Mouse (Mus musculus) left cerebral cortex, adult 18-20 months (tissue): ENCODE data around the gene Gm26620. TPM values are rescaled to one million over a fixed set of nuclear protein-coding genes. Genes with fewer than 3 reads are reported as not detected.

Source experiments
- DNase-seq, 2 experiments: peaks; one replicate each; pipeline ENCODE4 v3.0.0; 2021 to 2022; ENCODE audit warnings: low spot score in 2 of 2, mixed read lengths in 1 of 2
- long read RNA-seq, 2 experiments: library from polyadenylated mRNA; stranded (forward); transcript quantifications; one replicate each; pipeline ENCODE4 v2.0.0; 2021
- total RNA-seq, 2 experiments: library from RNA; stranded (reverse); gene quantifications; 2 replicates each; pipeline ENCODE4 v1.2.3; 2021

Gm26620 gene
- under 1 TPM; 0.45 to 0.79 TPM for total RNA-seq
- long read RNA-seq, experiment 1: 0 reads
- long read RNA-seq, experiment 2, partial matches to known transcripts: 0 of 1 reads
- long read RNA-seq, experiment 2, other reads (novel, unspliced or antisense): 1 of 1 reads

DNA sequence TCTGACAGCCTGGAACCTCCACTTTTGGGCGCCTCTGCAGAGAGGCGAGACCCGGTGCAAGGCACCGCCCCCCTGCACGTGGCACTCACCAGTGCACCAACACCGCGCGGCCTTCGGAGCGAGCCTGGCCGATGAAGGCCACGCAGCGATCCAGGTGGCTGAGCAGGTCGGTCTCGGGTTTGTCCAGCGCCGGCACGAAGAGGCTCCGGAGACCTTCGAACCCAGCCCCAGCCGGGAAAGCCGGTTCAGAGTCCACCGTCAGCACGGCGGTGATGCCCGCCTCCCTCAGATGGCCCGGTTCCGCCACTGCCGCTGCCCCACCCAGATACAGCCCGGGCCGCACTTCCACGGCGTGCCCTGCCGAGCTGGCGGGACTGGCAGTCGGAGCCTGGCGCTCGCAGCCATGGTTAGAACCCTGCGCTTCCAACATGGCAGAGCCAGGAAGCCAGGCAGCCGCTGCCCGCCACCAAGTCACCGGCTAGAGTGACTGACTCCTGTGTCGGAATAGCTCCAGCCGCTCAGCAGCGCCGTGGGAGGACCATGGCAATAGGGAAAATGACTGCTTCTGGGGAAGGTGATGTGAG is at the start of gene Gm26620, which contains the start of gene Dusp12:
Gene Gm26620, plus strand, starts transcription at position 88 of the 584 bp plus-strand sequence.
Gene Dusp12, minus strand, starts transcription at position 563 of the 584 bp plus-strand sequence.
- peak; percentile 80 to 91 for DNase-seq

DNA sequence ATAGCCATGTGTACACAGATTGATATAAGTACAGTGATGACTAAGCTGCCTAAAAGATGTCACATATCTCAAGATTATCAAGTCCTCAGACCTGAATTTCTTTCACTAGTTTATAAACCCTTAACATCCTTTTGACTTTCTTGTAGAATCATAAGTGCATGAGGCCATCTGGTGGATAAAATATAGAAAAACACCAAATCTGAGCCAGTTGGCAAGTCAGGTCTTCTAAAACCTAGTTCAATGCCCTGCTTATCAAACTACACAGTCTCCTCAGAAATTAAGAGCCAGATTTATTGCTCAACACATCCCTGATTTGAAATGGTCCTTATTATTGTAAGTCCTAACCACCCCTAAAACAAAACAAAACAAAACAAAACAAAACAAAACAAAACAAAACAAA is 45.2 kb upstream of the Gm26620 start:
- no peak for DNase-seq

DNA sequence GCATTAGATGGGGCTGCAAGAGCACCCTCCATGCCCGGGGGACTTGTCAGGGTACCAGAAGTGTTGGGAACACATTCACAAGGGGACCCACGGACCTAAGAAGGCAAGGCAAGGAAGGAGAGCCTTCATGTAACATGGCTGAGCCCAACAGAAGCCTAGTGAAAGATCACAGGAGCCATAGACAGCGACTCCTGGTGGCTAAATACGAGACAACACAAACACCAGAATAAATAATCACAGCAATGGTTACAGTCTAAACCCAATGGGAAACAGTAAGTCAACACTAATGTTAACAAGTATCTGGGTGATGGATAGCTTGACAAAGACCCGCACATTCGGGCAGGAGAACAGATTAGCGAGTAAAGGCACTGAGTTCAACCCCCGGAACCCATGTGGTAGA is 40.5 kb upstream of the Gm26620 start:
- DNase-seq: no peak

DNA sequence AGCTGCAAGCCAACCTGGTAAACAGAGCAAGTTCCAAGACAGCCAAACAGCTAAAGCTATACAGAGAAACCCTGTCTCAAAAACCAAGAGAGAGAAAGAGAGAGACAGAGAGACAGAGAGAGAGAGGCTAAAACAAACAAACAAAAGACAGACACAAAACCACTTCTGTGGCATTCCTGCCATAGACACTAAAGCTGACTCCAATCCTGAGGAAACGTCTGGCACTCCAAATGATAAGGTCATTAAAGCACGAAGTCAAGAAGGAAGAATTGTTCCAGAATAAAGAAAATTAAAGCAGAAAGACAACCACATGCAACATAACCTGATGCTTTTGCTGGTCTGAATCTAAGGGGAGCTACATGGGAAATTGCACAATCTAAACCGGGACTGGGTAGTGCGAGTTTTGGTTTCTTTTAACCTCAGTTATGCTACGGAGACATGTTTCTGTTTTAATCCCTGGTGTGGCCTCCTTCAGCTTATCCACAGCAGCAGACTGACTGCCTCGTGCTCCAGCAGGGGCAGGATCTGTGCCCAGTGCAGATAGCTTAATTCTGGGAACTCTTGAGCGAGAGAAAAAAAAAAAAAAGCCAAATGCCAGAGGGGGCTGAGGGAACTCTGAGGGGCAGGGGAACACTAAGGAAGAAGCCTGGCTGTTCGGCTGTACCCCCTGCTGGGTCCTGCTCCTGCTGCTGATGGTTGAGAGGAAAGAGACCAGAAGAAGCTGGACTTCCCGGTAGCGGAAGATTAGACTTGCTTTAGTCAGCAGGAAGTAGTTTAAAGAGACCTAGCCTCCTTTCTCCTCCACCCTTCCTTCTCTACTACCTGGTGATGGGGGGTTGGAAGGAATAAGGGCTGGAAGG is 39.2 kb upstream of the Gm26620 start:
- DNase-seq: no peak

DNA sequence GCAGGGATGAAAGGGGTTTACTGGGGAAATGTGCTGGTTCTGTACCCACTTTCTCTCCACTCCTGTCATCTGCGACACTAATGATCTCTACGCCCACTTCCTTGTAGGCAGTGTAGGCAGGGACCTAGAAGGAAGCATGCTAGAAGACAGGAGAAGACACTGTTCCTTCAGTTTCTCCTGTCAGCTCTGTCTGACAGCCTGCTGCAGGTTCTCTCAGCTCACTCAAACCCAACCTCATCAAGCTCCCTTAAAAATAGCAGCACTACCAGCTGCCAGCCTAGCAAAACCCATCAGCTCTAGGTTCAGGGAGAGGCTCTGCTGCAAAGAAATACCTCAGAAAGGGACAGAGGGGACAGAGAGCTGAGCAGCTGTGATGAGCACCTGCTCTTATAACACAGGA is 34.9 kb upstream of the Gm26620 start:
- DNase-seq: no peak

DNA sequence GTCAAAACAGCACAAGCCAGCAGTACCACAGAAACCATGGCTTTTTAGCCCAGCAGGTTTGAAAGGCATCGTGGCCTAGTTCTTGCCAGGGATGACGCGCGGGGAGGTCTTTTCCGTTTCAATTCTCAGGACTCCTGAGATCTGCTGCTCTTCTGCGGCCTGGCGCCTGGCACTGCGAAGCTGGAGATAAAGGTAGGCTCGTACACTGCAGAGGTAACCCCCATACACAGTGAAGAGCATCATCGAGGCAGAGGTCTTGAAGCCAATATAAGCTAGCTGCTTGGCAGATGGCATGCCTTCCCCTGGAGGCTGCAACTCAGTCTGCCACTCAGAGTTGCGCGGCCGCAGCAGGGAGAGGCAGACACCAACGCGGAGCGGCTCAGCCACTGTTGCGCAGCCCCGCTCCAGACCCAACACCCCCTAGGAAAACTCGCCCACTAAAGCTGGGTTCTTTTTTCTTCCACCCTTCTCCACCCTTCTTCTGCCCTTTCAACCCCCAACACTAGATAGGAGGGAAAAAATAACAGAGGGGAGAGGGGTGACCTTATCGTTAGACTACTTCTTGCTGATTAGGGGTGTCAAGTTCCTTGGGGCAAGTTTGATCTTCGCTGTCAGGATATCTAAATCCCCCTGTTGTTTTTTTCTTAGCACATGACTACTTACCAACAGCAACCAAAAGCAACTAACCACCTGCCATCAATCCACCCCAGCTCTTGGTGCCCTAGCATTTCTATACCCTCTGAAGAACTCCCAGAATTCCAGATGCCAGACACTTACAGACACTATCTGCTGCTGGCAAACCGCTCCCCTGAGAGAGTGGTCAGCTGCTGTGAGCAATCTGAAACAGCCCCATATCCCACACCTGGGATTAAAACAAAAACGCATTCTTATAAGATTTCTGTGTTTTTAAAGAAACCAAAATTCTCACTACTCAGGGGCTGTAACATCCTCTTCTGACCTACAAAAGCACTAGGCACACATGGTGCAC is 33.9 kb upstream of the Gm26620 start:
- DNase-seq: no peak

DNA sequence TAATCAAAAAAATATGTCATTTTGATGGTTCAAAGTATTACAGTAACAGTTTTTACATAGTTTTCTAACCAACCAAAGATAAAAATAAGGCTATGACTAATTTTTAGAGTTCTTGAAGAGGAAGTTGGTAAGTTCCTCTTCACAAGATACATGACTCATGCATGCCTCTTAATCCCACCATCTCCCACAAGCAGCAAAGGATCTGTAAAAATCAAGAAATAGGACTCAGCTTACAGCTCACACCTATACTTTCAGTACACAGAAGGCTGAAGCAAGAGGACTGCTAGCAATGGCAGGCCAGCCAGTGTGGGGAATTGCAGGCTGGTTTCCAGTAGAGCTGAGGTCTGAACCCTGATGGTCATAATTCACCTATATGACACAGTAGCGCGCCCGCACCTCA is 31.3 kb upstream of the Gm26620 start:
- no peak for DNase-seq

DNA sequence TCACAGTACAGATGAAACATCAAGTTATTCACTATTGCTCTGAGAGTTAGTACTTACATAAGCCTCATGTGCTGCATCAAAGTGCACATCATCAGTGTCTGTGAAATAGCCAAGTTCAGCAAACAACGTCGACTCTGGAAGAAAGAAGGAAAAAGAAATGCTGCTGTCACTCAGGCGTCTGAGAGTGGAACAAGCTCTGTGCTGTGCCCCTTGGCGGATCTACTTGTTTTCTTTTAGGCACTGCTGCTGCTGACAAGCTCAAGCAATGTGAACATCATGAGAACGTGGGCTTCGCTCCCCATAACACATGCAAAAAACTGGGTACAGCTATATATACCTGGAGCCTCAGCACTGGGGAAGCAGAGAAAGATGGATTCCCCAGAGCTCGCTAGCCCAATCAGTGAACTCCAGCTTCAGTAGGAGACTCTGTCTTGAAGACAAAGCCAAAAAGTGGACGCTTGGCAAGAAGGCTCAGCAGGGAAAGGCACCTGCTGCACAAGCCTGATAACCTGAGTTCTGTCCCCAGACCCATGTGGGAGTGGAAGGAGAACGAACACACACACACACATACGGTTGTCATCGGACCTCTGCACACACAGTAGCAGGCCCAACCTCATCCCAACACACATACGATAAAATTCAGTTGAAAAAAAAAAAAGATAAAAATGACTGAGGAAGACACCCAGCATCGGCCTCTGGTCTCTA is 29.7 kb upstream of the Gm26620 start:
- DNase-seq: no peak

DNA sequence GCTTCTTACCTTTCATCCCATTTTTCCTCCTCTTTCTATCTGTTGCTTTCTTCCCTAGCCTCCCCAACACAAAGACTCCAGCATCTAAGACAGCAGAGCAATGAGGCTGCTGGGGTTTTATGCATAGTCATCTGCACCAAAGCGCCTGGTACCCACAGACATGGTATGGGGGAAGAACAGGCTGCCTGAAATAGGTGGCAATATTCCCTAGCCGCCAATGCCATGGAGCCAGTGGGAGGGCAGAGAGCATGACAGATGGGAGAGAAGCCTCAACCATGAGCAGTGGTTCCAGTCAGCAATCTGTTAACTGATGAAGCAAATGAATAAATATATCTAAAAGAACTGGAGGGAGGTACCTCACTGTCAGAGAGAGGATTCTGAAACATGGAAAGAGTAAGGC is 27.5 kb upstream of the Gm26620 start:
- DNase-seq: peak; percentile 41 to 65

DNA sequence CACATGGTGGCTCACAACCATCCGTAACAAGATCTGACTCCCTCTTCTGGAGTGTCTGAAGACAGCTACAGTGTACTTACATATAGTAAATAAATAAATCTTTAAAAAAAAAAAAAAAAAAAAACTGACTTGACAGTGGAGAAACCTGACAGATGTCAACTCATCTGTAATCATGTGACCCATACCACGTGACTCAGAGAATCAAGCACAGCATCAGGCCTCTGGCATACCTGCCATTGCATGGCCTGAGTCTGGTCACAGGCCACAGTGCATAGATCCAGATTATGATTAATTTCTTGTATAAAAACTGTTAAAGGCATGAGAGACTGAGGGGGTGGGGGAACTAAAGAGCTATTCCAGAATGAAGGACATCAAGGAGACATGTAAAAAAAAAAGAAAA is 26.0 kb upstream of the Gm26620 start:
- DNase-seq: no peak

DNA sequence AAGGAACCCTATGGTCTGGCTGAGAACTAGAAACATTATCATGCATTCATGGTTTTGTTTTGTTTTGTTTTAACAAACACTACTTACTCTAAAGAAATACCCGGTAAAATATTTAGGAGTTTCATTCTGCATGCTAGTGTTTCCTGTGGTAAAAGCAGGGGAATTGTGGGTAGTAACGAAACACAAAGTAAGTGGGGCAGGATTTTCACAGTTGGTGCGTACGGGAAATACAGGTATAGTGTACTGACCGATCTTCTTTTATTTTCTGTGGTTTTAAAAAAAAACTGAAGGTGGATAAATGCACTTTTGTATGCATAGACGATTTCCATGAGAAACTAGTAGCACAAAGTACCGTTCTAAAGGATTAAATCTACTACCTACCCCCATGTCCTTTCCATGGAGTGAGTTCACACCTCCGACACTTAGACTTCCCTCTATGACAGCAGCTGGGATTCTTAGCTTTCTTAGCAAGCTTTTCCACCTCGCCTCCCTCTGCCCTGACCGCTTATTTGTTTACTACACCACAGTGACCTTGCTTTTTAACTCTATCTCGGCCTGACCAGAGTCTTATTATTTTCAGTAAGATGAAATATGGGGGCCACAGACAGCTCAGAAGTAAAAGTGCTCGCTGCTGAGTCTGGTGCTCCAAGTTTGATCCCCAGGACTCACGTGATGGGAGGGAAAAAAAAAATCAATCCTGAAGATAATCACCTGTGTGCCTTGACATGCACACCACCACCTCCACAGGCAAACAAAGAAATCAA is 23.0 kb upstream of the Gm26620 start:
- no peak for DNase-seq

DNA sequence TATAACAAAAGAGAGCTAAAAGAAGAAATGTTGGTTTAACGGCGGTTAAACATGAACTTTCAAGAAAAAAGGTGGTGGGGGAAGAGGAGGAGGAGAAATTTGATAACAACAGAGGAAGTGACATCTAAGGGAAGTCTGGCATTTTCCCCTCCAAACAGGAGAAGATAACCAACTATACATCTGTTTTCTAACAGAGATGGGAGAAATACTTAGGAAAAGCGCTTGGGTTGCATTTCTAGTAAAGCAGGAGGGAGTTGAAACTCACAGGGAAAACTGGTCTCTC is 22.5 kb upstream of the Gm26620 start:
- no peak for DNase-seq

DNA sequence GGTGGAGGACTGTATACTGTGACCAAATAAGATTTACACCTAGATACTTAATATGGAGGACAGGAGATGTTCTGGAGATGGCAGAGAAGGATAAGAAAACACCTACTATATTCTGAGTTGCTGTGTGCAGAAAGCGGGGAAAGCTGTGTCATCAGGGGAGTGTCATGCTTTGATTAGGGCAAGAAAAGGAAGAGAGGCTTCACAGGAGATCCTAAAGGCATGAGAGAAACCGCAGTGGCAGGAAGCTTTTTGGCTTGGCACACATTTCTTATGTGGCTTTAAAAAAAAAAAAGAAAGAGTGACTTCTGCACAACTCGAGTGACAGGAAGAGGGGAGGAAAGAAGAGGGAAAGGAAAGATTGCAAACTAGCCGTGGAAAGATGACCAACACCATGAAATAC is 21.8 kb upstream of the Gm26620 start:
- DNase-seq: no peak

DNA sequence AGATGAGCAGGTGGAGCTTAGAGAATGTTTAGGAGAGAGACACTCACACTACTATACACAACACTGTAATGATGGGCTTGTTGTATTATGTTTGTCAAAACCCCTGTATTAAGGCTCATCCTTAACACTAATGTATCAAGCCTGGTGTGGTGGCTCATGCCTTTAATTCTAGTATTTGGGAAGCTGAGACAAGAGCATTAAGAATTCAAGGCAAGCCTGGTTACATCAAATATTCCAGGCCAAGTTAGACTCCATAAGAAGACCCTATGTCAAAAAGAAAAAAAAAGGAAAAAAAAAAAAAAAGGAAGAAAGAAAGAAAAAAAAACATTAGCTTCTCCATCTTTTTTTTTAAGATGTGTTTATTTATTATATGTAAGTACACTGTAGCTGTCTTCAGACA is 20.6 kb upstream of the Gm26620 start:
- no peak for DNase-seq

DNA sequence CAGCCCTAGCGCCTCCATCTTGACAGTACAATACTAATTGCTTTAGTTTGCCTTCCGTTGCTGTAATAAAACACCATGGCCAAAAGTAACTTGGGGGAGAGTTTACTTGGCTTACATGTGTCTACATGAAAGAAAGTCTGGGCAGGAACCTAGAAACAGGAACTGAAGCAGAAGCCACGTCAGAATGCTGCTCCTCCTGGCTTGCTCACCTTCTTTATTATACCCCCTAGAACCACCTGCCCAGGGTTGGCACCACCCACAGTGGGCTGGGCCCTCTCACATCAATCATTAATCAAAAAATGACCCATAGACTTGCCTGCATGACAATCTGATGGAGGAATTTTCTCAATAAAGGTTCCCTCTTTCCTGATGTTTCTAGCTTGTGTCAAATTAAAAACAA is 20.1 kb upstream of the Gm26620 start:
- no peak for DNase-seq

DNA sequence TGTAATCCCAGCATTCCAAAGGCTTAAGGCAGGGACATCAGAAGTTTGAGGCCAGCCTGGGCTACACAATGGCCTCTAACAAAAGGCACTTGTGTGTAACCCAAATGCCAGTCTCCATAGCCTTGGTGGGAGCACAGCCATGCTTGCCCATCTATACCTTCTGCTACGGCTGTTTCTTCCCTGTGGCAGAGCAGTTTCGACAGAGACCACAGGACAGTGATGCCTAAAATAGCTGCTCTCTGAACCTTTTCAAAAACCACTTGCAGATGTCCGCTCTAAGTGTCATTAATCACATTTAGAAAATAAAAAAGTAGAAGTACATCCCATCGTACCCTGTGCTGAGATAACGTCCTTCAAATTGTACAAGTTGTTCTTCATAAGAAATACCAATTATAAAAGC is 19.5 kb upstream of the Gm26620 start:
- DNase-seq: no peak

DNA sequence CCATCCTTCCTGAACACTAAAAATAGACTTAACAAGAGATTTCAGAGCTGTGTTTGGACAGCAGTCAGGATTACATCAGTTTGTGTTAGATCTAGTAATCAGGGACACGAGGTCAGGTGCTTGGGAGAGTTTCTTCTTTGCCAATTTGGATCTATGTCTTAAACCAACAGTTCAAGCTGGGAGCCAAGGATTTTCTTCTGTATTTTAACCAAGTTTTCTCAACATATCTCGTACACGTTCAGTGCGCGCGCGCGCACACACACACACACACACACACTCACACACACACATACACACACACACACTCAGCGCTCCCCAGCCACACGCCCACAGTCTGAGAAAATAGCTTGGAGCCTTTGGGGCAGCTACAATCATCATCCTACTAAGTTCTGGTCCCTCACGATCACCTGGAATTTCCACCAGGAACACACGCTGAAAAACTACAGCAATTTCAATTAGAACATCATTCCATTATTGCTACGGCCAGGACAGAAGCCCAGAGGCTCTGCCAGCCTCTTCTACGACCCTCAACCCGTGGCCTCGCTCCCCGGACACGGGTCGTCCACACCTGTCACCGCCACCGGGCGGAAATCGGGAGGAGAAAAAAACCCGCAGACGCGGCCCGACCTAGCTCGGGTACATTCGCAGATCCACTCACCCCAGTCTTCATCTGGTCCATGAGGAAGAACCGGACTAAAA is 17.7 kb upstream of the Gm26620 start:
- peak in 1 of 2 experiments; percentile 39 for DNase-seq

DNA sequence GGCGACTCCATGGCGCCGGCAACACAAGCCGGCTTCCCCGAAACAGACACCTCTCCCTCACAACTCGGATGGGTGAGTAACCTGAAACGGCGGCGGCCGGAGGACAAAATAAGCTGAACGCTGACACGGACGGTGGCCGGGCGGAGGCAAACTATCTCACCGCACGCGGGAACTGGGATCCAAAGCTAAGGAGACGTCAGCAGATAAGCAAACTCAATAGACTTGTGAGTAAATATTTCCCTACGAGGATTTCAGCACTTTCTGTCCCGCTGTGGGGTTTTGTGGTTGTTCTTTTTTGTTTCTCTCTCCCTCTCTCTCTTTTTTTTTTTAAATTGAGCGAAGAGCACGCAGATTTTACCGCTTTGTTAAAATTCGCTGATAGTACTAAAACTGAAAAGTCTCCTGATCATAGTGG is 17.2 kb upstream of the Gm26620 start, which contains the start of gene Atf6:
Gene Atf6, minus strand, starts transcription at position 81 of the 415 bp plus-strand sequence.
- DNase-seq: peak; percentile 97 to 98
